Mouse (Mus musculus): ENCODE data around the gene Kmt2b. TPM values are rescaled to one million over a fixed set of nuclear protein-coding genes. Genes with fewer than 3 reads are reported as not detected.

The Kmt2b gene
- polyA plus RNA-seq (2015; fragmentation: Nextera tagmentation; extraction: Ambion mirVana), result 4.4 and 5.7 TPM in 2 replicates

- H3K4me2 ChIP-seq, result peak within 1 kb of the TSS; percentile 98
- peak within 1 kb of the TSS; percentile 80 for H3K4me3 ChIP-seq
- ATAC-seq (ENCODE audit: extremely low read depth, insufficient number of reproducible peaks, low FRiP score, low TSS enrichment), result peak; percentile 92
- no peaks in the 10 kb centered on the region; the same call in 1 of the 2 replicates for H3K27me3 ChIP-seq (replicated peaks)
- under 1% methylated on average over 63 of the region's 68 CpGs for WGBS
- peaks cover 23% of the 10 kb centered on the region for H3K4me1 ChIP-seq
- peak within 1 kb of the TSS; percentile 96 for H3K9ac ChIP-seq
- peak within 1 kb of the TSS; percentile 90 for H3K27ac ChIP-seq (replicated peaks)
- peaks cover 31% of the 10 kb centered on the region for H3K36me3 ChIP-seq
- no peaks in the 10 kb centered on the region for H3K9me3 ChIP-seq
Measured at GRCm38 (mm10) chr7:30588676-30589434, at the start of gene Kmt2b. Kmt2b (minus strand) TSS chr7:30588726.

GRCm38 (mm10) chr7:30636395-30636794 lies 47.9 kb upstream of the Kmt2b start:
- peak overlapping the region; percentile 27; the same call in 1 of the 2 replicates for H3K4me2 ChIP-seq
- peaks cover 32% of the 10 kb centered on the region for H3K4me1 ChIP-seq
- H3K27me3 ChIP-seq (replicated peaks), result peaks cover 52% of the 10 kb centered on the region
- H3K9ac ChIP-seq, result no peak overlapping the region
- no peak overlapping the region for H3K27ac ChIP-seq (replicated peaks)
- H3K4me3 ChIP-seq, result no peak overlapping the region
- 15% methylated on average over 11 of the region's 11 CpGs for WGBS
- H3K36me3 ChIP-seq, result peaks cover 18% of the 10 kb centered on the region
- no peaks in the 10 kb centered on the region for H3K9me3 ChIP-seq
- ATAC-seq (ENCODE audit: extremely low read depth, insufficient number of reproducible peaks, low FRiP score, low TSS enrichment), result no peak

- Histone ChIP-seq H3K27ac (replicated peaks) (no peak within 1 kb of the TSS), H3K27me3 (replicated peaks) (peaks cover 59% of the 10 kb centered on the region), H3K9ac (peak within 1 kb of the TSS; percentile 61), H3K4me2 (peak within 1 kb of the TSS; percentile 60), H3K4me3 (peak within 1 kb of the TSS; percentile 39), H3K36me3 (peaks cover 11% of the 10 kb centered on the region), H3K4me1 (peaks cover 32% of the 10 kb centered on the region), H3K9me3 (no peaks in the 10 kb centered on the region)
- WGBS, result 7% methylated on average over 5 of the region's 5 CpGs
- ATAC-seq (ENCODE audit: extremely low read depth, insufficient number of reproducible peaks, low FRiP score, low TSS enrichment), result no peak
Measured at GRCm38 (mm10) chr7:30635752-30636151, 47.2 kb upstream of the Kmt2b start, which contains the start of gene Etv2. Etv2 (minus strand) TSS chr7:30635852.

GRCm38 (mm10) chr7:30634621-30635020 lies 46.1 kb upstream of the Kmt2b start:
- Histone ChIP-seq H3K9ac (peak overlapping the region; percentile 61), H3K4me1 (peaks cover 28% of the 10 kb centered on the region), H3K9me3 (no peaks in the 10 kb centered on the region), H3K4me3 (peak overlapping the region; percentile 39), H3K4me2 (peak overlapping the region; percentile 60), H3K27me3 (replicated peaks) (peaks cover 70% of the 10 kb centered on the region), H3K27ac (replicated peaks) (no peak overlapping the region), H3K36me3 (no peaks in the 10 kb centered on the region)
- WGBS, result 1% methylated on average over 20 of the region's 20 CpGs
- no peak for ATAC-seq (ENCODE audit: extremely low read depth, insufficient number of reproducible peaks, low FRiP score, low TSS enrichment)

DNA sequence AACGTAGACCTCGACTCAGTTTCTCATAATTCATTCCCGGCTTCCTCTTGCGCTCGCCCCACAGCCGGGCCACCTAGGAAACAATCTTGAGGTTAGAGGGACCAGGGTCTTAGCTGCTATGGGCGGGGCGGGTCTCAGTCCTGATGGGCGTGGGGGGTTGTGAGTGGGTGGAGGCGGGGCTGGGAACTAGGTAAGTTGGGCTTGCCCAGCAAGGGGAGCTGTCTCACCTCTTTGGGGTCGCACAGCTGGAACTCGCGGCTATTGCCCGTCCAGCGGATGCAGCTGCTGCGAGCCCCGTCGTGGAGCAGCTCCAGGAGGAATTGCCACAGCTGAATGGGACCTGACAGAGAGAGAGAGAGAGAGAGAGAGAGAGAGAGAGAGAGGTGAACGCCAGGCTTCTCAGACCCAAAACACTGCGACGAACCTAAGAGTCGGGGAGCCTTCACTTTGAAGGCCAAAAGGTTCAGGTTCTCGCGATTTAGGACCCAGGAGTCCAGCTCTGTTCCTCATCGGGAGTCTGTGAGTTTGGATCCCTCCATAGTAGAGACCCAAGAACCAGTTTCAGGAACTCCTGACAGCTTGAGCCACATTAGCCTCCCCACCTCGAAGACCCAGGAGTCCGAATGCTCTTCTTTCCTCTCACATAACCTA lies 45.4 kb upstream of the Kmt2b start:
- Histone ChIP-seq H3K4me3 (0 out of 2 replicates have a peak overlapping the region, but pooled peaks have one; percentile 39), H3K9ac (peak overlapping the region; percentile 61; the same call in 1 of the 2 replicates), H3K36me3 (no peaks in the 10 kb centered on the region), H3K4me1 (peaks cover 21% of the 10 kb centered on the region), H3K27me3 (replicated peaks) (peaks cover 77% of the 10 kb centered on the region), H3K4me2 (peak overlapping the region; percentile 60), H3K9me3 (no peaks in the 10 kb centered on the region), H3K27ac (replicated peaks) (no peak overlapping the region)
- no peak for ATAC-seq (ENCODE audit: extremely low read depth, insufficient number of reproducible peaks, low FRiP score, low TSS enrichment)
- 11% methylated on average over 27 of the region's 27 CpGs for WGBS

DNA sequence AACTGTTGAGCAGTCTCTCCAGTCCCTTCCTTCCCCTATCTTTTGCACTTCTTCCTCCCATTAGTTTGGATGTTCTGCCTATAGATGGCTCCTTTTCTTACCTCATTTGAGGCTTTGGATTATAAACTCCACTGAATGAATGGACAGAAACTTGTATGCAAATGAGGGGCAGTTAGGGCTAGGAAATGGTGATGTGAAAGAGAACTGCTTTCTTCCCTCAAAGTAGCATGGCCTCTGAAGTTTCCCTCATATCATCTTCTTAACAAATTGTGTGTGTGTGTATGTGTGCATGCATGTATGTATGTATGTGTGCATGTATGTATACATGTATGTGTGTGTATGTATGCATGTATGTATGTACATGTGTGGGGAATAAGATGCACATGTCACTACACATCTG lies 40.5 kb upstream of the Kmt2b start:
- H3K27ac ChIP-seq (replicated peaks), result no peak overlapping the region
- peaks cover 12% of the 10 kb centered on the region for H3K4me1 ChIP-seq
- peaks cover 54% of the 10 kb centered on the region for H3K27me3 ChIP-seq (replicated peaks)
- ATAC-seq (ENCODE audit: extremely low read depth, insufficient number of reproducible peaks, low FRiP score, low TSS enrichment), result no peak
- H3K4me3 ChIP-seq, result no peak overlapping the region
- H3K36me3 ChIP-seq, result peaks cover 8% of the 10 kb centered on the region
- H3K9ac ChIP-seq, result no peak overlapping the region
- H3K4me2 ChIP-seq, result no peak overlapping the region
- no peaks in the 10 kb centered on the region for H3K9me3 ChIP-seq

DNA sequence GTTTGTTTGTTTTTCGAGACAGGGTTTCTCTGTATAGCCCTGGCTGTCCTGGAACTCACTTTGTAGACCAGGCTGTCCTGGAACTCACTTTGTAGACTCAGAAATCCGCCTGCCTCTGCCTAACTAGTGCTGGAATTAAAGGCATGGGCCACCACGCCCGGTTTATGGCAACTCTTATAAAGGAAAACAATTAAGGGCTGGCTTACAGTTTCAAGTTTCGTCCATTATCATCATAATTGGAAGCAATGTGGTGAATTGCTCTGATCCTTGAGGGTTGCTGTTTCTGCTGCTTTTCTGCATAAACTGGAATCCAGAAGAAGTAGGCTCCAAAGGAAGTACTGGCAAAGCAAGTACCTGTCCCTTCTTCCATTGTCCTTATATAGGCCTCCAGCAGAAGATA lies 38.1 kb upstream of the Kmt2b start:
- H3K27ac ChIP-seq (replicated peaks), result no peak overlapping the region
- ATAC-seq (ENCODE audit: extremely low read depth, insufficient number of reproducible peaks, low FRiP score, low TSS enrichment), result no peak
- H3K4me1 ChIP-seq, result peaks cover 22% of the 10 kb centered on the region
- H3K36me3 ChIP-seq, result peaks cover 31% of the 10 kb centered on the region
- H3K9me3 ChIP-seq, result no peaks in the 10 kb centered on the region
- peak overlapping the region; percentile 93 for H3K4me2 ChIP-seq
- no peak overlapping the region for H3K9ac ChIP-seq
- H3K4me3 ChIP-seq, result no peak overlapping the region
- 79% methylated on average over 5 of the region's 5 CpGs for WGBS
- peaks cover 31% of the 10 kb centered on the region for H3K27me3 ChIP-seq (replicated peaks)

GRCm38 (mm10) chr7:30625530-30626384 lies 37.2 kb upstream of the Kmt2b start, which contains the start of gene Cox6b1:
Cox6b1 (minus strand) TSS chr7:30626151.
- H3K9ac ChIP-seq, result peak within 1 kb of the TSS; percentile 96
- 1% methylated on average over 44 of the region's 44 CpGs for WGBS
- H3K4me1 ChIP-seq, result peaks cover 22% of the 10 kb centered on the region
- ATAC-seq (ENCODE audit: extremely low read depth, insufficient number of reproducible peaks, low FRiP score, low TSS enrichment), result peak; percentile 78; the same call in 1 of the 2 replicates
- peak within 1 kb of the TSS; percentile 93 for H3K4me3 ChIP-seq
- H3K9me3 ChIP-seq, result no peaks in the 10 kb centered on the region
- peaks cover 39% of the 10 kb centered on the region for H3K36me3 ChIP-seq
- H3K4me2 ChIP-seq, result peak within 1 kb of the TSS; percentile 93
- H3K27ac ChIP-seq (replicated peaks), result peak within 1 kb of the TSS; percentile 76
- peaks cover 22% of the 10 kb centered on the region for H3K27me3 ChIP-seq (replicated peaks)

DNA sequence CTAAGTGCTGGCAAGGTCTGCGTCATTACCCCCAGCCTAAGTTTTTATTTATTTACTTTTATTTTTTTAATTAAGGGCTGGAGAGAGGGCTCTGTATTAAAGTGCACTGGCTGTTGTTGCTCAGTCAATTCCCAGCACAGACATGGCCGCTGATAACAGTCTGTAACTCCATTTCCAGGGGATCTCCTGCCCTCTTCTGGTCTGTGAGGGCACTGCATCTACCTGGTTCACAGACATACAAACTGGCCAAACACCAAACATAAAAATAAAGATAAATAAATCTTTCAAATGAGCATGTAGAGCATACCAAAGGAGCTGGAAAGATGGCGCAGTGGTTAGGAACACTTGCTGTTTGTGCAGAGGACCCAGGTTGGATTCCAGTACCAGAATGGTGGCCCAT lies 30.7 kb upstream of the Kmt2b start:
- WGBS, result 87% methylated on average over 3 of the region's 3 CpGs
- H3K36me3 ChIP-seq, result peaks cover 90% of the 10 kb centered on the region

GRCm38 (mm10) chr7:30618658-30619057 lies 30.1 kb upstream of the Kmt2b start:
- Histone ChIP-seq H3K4me1 (peaks cover 10% of the 10 kb centered on the region), H3K9me3 (no peaks in the 10 kb centered on the region), H3K27ac (replicated peaks) (no peak overlapping the region), H3K4me2 (no peak overlapping the region), H3K27me3 (replicated peaks) (no peaks in the 10 kb centered on the region), H3K4me3 (no peak overlapping the region), H3K36me3 (peaks cover 85% of the 10 kb centered on the region), H3K9ac (no peak overlapping the region)
- WGBS, result 94% methylated on average over 9 of the region's 9 CpGs
- no peak for ATAC-seq (ENCODE audit: extremely low read depth, insufficient number of reproducible peaks, low FRiP score, low TSS enrichment)

More for the DNA sequence above, 30.7 kb upstream of the Kmt2b start:
- H3K9ac ChIP-seq, result no peak overlapping the region
- peaks cover 10% of the 10 kb centered on the region for H3K4me1 ChIP-seq
- no peak for ATAC-seq (ENCODE audit: extremely low read depth, insufficient number of reproducible peaks, low FRiP score, low TSS enrichment)
- no peaks in the 10 kb centered on the region for H3K9me3 ChIP-seq
- H3K4me3 ChIP-seq, result no peak overlapping the region
- H3K27me3 ChIP-seq (replicated peaks), result no peaks in the 10 kb centered on the region
- no peak overlapping the region for H3K4me2 ChIP-seq
- no peak overlapping the region for H3K27ac ChIP-seq (replicated peaks)
